Mouse (Mus musculus): ENCODE measurements at regions not wholly inside any gene's neighbourhood (a gene's known extent, or its start where the extent isn't known, plus 50 kb on each side); places are given as distances from the start of the nearest gene placed in this dataset.

- no peak for TF ChIP-seq CTCF (IDR thresholded peaks at IDR 0.05; ENCODE audit: extremely low read depth, insufficient read depth, low read length)
- no peak for TF ChIP-seq POLR2A (IDR thresholded peaks at IDR 0.05; ENCODE audit: extremely low read depth, insufficient read depth, low read length)
These were observed 132.2 kb downstream of the Zbtb18 start for GRCm38 (mm10) chr1:177574312-177574711.

Measured in cortical plate, adult 2 months (tissue).